Mouse (Mus musculus): ENCODE data around the gene Echdc3. TPM values are rescaled to one million over a fixed set of nuclear protein-coding genes. Genes with fewer than 3 reads are reported as not detected.

The Echdc3 gene
- total RNA-seq, 2 experiments from 2014 or later, result 9.9 to 12.2 TPM

GRCm38 (mm10) chr2:6165771-6166170 is 47.1 kb downstream of the Echdc3 start:
- DNase-seq, result peak; percentile 42

- DNase-seq, result no peak
Measured at GRCm38 (mm10) chr2:6164606-6165290, 48.1 kb downstream of the Echdc3 start.

- DNase-seq, result no peak
Measured at GRCm38 (mm10) chr2:6162366-6163040, 50.3 kb downstream of the Echdc3 start.

- DNase-seq, result no peak
Measured at GRCm38 (mm10) chr2:6159735-6160134, 53.1 kb downstream of the Echdc3 start.

DNA sequence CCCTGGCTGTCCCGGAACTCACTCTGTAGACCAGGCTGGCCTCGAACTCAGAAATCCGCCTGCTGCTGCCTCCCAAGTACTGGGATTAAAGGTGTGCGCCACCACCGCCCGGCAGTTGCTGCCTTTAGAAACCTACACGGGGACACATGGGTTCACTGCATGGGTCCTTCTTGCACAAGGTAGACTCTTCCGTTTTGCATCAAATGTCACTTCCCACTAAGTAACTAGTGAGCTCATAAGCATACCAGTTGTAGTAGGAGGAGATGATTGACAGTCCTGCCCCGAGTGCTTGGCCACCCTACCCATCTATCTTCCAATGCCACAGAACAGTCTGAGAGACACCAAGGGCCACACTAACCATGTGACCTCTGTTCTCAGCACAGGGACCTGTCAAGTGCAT is 53.6 kb downstream of the Echdc3 start:
- DNase-seq, result no peak

DNA sequence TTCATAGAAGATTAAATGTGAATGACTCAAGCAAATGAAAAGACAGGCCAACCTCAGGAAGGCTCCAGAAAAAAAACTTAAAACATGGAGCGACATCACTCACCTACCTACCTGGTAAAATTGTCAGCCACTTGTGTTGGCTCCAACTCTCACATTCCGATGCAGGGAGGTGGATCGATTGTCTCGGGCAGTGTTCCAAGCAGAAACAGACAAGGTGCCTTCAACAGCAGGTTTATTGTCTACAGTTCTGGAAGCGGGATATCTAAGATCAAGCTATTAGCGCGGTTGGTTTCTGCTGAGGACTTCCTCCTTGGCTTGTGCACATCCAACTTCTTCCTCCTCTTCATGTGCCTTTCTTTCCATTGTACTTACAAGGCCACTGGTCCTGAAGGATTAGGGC is 55.2 kb downstream of the Echdc3 start:
- DNase-seq, result no peak

DNA sequence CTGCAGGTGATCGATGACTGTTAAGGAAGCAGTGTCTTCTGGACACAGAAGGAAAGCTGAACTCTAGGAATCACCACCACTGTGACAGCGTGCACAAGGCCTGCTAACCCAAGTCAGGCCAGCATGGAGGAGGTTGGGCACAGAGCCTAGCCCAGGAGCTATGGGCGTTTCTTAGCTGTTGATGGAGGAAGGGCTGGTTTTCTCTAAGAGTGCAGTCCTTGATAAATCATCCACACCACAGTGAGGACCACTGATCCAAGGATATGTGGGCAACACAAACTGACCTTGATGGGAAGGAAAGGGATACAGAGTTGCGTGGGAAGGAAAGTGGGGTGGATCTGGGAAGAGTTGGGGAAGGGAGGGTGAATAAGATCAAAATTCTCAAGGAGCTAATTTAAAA is 55.6 kb downstream of the Echdc3 start:
- DNase-seq, result no peak

DNA sequence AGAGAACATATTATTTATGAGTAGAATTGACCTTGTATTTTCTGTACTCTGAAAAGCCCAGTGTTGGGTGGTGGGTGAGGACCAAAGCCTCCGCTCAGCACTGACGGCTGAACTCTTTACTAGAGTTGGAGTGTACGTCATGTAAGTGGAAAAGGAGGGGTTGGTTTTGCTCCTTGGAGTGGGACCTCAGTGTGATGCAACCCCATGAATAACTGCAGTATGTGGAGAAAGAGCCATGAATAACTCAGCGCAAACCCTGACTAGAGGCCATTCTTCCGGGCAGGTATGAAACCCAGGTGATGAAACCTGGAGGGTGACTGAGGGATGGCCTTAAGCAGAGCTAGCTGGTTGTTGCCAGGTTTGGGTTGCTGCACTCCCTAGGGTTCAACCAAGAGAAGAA is 63.0 kb downstream of the Echdc3 start:
- no peak for DNase-seq

- DNase-seq, result no peak
Measured at GRCm38 (mm10) chr2:6146901-6147300, 65.9 kb downstream of the Echdc3 start.

DNA sequence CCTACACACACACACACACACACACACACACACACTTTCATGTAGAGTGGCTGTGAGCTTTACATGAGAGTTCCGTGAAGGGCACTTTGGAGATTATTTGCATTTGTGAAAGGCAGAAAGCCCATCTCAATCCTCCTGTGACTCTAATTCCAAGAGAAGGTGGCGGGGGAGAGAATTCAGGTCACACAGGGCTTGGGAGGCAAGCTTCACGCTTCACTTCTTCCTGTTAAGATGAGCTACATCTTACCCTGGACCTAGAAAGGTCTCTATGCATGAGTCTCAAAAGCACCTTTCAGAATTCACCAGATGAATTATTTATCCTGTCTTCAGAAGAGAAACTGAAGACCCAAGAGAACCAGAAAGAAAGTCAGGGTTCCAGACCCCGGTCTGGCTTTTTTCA is 66.6 kb downstream of the Echdc3 start:
- DNase-seq, result no peak

DNA sequence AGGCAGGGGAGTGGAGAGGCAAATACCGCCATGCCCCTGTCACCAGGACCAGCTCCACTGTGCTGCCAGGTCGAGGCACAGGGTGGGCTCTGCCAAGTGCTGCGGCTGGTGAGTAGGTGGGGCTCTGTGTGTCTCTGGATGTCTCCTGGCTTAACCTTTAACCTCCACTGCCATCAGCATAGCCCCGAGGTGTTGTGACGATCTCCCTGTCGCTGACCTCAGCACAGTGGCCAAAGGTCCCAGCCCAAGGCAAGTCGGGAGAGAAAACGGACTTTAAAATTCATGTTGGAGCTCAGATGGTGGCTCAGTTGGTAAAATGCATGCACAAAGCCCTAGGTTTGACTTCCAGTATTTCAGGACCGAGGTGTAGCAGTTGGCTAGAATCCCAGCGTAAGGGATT is 67.2 kb downstream of the Echdc3 start:
- no peak for DNase-seq

GRCm38 (mm10) chr2:6142915-6143654 is 69.7 kb downstream of the Echdc3 start:
- DNase-seq, result no peak

DNA sequence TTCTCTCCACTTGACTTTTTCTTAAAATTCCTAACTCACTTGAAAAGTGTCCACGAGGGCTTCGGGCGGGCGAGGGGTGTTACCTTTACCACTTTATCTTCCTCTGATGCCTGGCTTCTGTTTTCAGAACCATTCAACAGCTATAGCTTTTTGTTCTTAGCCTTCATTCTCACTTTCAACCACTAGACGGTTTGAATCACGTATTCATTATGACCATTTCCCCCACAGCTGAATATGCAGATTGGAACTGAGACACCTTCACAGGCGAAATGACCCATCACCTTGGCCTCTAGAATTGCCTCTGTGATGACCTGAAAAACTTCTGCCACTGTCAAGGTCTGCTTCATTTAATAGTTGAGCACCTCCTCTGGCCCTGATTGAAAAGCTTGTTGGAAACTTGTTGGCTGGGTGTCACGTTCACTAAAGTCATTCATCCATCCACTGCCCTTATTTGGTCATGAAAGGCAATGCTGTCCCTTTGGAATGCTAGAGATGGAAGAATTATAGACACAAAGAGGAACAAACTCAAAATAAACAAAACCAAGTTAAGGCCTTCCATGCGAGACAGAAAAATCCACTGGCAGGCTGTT is 72.2 kb downstream of the Echdc3 start:
- DNase-seq, result no peak

Other genes starting within 250 kb of the Echdc3 start
- 10 to 100 TPM; 13.3 to 15.6 TPM for gene Proser2, start 82.8 kb downstream of the Echdc3 start, total RNA-seq (2021)
- gene Usp6nl, start 109.6 kb upstream of the Echdc3 start, total RNA-seq (2021), result 10 to 100 TPM; 20.3 to 20.6 TPM

Data from heart, postnatal 4 days (tissue).